Mouse (Mus musculus) heart, embryonic 14.5 days (tissue): ENCODE measurements at regions not wholly inside any gene's neighbourhood (a gene's known extent, or its start where the extent isn't known, plus 50 kb on each side); places are given as distances from the start of the nearest gene placed in this dataset.

Source experiments
- ATAC-seq: fragments of 200-750 bp; cut with Nextera tagmentation; 2 replicates; pipeline ENCODE4 v1.8.0; 2017; ENCODE audit warnings: low read depth, moderate TSS enrichment; ENCODE audit not compliant: insufficient number of reproducible peaks, insufficient read depth, low FRiP score
- H3K27ac ChIP-seq, 2 experiments: fragments of 200-500 bp in 1 of 2; fragments of 300-500 bp in 1 of 2; sonication (generic) in 1 of 2; replicated peaks in 1 of 2; 2 replicates each; pipeline ENCODE4 v1.5.1; 2012 to 2014; ENCODE audit warnings: low read depth in 2 of 2, low read length in 2 of 2, control low read depth in 1 of 2, mild to moderate bottlenecking in 1 of 2, mixed read lengths in 1 of 2; ENCODE audit not compliant: control insufficient read depth in 1 of 2, insufficient read depth in 1 of 2
- H3K27me3 ChIP-seq: fragments of 300-500 bp; sonication (generic); 2 replicates; pipeline ENCODE4 v1.6.1; 2014; ENCODE audit warnings: mild to moderate bottlenecking, low read length, control low read depth; ENCODE audit not compliant: control insufficient read depth, insufficient read depth
- H3K36me3 ChIP-seq: fragments of 300-500 bp; sonication (generic); 2 replicates; pipeline ENCODE4 v1.6.1; 2014; ENCODE audit warnings: mild to moderate bottlenecking, control low read depth, low read length, mixed read lengths; ENCODE audit not compliant: control insufficient read depth, insufficient read depth
- H3K4me1 ChIP-seq, 2 experiments: fragments of 200-500 bp in 1 of 2; fragments of 300-500 bp in 1 of 2; sonication (generic) in 1 of 2; 2 replicates each; pipeline ENCODE4 v1.6.1; 2012 to 2014; ENCODE audit warnings: low read length in 2 of 2, control low read depth in 1 of 2, mixed read lengths in 1 of 2; ENCODE audit not compliant: control insufficient read depth in 2 of 2, insufficient read depth in 2 of 2
- H3K4me2 ChIP-seq: fragments of 300-500 bp; sonication (generic); 2 replicates; pipeline ENCODE4 v1.6.1; 2014; ENCODE audit warnings: mild to moderate bottlenecking, low read length
- H3K4me3 ChIP-seq, 2 experiments: fragments of 200-500 bp in 1 of 2; fragments of 300-500 bp in 1 of 2; sonication (generic) in 1 of 2; 2 replicates each; pipeline ENCODE4 v1.5.1; 2012 to 2014; ENCODE audit warnings: low read length in 2 of 2, mild to moderate bottlenecking in 2 of 2, control low read depth in 1 of 2, low read depth in 1 of 2, moderate library complexity in 1 of 2; ENCODE audit not compliant: control insufficient read depth in 1 of 2, insufficient read depth in 1 of 2
- H3K9ac ChIP-seq: fragments of 300-500 bp; sonication (generic); 2 replicates; pipeline ENCODE4 v1.6.1; 2014; ENCODE audit warnings: mild to moderate bottlenecking, low read length
- H3K9me3 ChIP-seq: fragments of 300-500 bp; sonication (generic); 2 replicates; pipeline ENCODE4 v1.6.1; 2016; ENCODE audit warnings: low read length, control low read depth; ENCODE audit not compliant: control insufficient read depth
- WGBS: fragments of 180-500 bp; shearing (Covaris S2); extraction: QIAGEN DNeasy Blood & Tissue Kit; methylation state at CpG from one replicate; pipeline ENCODE4 v1.1.7; 2014; 5-methylcytosine and 5-hydroxymethylcytosine counted together

DNA sequence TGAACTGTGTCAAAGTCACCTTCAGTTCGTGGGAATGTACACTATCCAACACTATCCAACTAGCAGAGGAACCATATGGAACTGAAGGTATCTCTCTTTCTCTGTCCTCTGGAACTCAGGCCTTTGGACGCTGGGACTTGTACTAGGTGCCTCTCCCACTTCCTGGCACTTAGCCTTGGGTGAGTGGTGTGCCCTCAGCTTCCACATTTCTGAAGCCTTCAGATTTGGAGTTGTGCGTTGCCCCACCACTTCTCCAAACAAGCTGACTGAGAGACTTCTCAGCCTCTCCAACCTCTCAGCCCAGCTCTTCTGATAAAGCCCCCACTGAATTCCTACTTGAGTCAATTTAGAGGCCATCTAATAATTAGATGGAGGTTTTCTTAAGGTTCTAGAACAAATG lies 106.2 kb downstream of the Bcl2l11 start:
- H3K36me3 ChIP-seq: no peaks in the 10 kb centered on the region
- no peak overlapping the region for H3K27ac ChIP-seq
- no peak for ATAC-seq
- H3K4me2 ChIP-seq: no peak overlapping the region
- no peaks in the 10 kb centered on the region for H3K9me3 ChIP-seq
- H3K4me3 ChIP-seq: no peak overlapping the region
- WGBS: 42% methylated on average over 3 of the region's 3 CpGs
- no peaks in the 10 kb centered on the region for H3K27me3 ChIP-seq
- H3K4me1 ChIP-seq: peaks cover 10 to 16% of the 10 kb centered on the region in 2 experiments
- H3K9ac ChIP-seq: no peak overlapping the region

GRCm38 (mm10) chr2:128235127-128235526 lies 109.3 kb downstream of the Bcl2l11 start:
- no peak overlapping the region for H3K9ac ChIP-seq
- no peaks in the 10 kb centered on the region for H3K9me3 ChIP-seq

GRCm38 (mm10) chr2:128239451-128239850 lies 113.6 kb downstream of the Bcl2l11 start:
- WGBS: 85% methylated on average over 4 of the region's 4 CpGs
- Histone ChIP-seq H3K4me3 (no peak overlapping the region), H3K27ac (no peak overlapping the region), H3K36me3 (no peaks in the 10 kb centered on the region), H3K4me2 (no peak overlapping the region), H3K9ac (no peak overlapping the region), H3K9me3 (no peaks in the 10 kb centered on the region), H3K4me1 (peaks cover 5 to 8% of the 10 kb centered on the region in 2 experiments; a peak in 3 of 4 replicates), H3K27me3 (no peaks in the 10 kb centered on the region)
- ATAC-seq: no peak

More at GRCm38 (mm10) chr2:128235127-128235526, 109.3 kb downstream of the Bcl2l11 start:
- H3K27ac ChIP-seq: no peak overlapping the region
- no peak overlapping the region for H3K4me2 ChIP-seq
- no peaks in the 10 kb centered on the region for H3K27me3 ChIP-seq
- no peak overlapping the region for H3K4me3 ChIP-seq
- peaks cover 10 to 16% of the 10 kb centered on the region in 2 experiments for H3K4me1 ChIP-seq
- ATAC-seq: no peak
- 75% methylated on average over 8 of the region's 8 CpGs for WGBS
- no peaks in the 10 kb centered on the region for H3K36me3 ChIP-seq

DNA sequence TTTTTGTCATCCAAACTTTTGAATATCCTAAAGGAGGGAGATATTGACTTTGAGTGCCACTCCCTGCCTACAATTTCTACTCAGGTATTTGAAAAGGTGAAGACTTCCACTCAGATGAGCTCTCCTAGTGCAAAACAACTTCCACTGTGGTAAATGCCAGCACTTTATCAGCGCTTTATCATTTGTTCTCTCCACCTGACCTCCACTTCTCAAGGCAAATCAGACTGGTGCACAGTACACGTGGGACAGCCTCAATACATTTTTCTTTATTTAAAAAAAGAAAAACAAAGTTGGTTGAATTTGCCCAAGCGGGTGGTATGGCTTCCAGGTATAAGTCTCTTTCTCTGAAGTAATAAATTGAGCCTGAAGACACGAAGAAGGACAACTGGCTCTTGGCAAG lies 114.2 kb downstream of the Bcl2l11 start:
- no peaks in the 10 kb centered on the region for H3K36me3 ChIP-seq
- no peak overlapping the region for H3K4me3 ChIP-seq
- no peaks in the 10 kb centered on the region for H3K27me3 ChIP-seq
- no peak overlapping the region for H3K4me2 ChIP-seq
- H3K9me3 ChIP-seq: no peaks in the 10 kb centered on the region
- no peak overlapping the region for H3K27ac ChIP-seq
- peaks cover 5 to 9% of the 10 kb centered on the region in 2 experiments; a peak in 3 of 4 replicates for H3K4me1 ChIP-seq
- H3K9ac ChIP-seq: no peak overlapping the region
- ATAC-seq: no peak
- 68% methylated on average over 4 of the region's 4 CpGs for WGBS

GRCm38 (mm10) chr2:128240536-128241279 lies 114.9 kb downstream of the Bcl2l11 start:
- Histone ChIP-seq H3K27ac (no peak overlapping the region), H3K9me3 (no peaks in the 10 kb centered on the region), H3K4me2 (no peak overlapping the region), H3K27me3 (no peaks in the 10 kb centered on the region), H3K9ac (no peak overlapping the region), H3K4me3 (no peak overlapping the region), H3K4me1 (peaks cover 9 to 15% of the 10 kb centered on the region in 2 experiments; a peak in 3 of 4 replicates), H3K36me3 (no peaks in the 10 kb centered on the region)
- 60% methylated on average over 9 of the region's 9 CpGs for WGBS
- ATAC-seq: no peak

GRCm38 (mm10) chr2:128241280-128241665 lies 115.4 kb downstream of the Bcl2l11 start:
- no peaks in the 10 kb centered on the region for H3K9me3 ChIP-seq
- no peak overlapping the region for H3K27ac ChIP-seq
- H3K4me3 ChIP-seq: no peak overlapping the region
- 21% methylated on average over 3 of the region's 3 CpGs for WGBS
- H3K9ac ChIP-seq: no peak overlapping the region
- H3K4me1 ChIP-seq: peaks cover 9 to 16% of the 10 kb centered on the region in 2 experiments; a peak in 3 of 4 replicates
- no peak for ATAC-seq
- no peaks in the 10 kb centered on the region for H3K36me3 ChIP-seq
- H3K27me3 ChIP-seq: no peaks in the 10 kb centered on the region
- H3K4me2 ChIP-seq: no peak overlapping the region

GRCm38 (mm10) chr2:128245544-128245943 lies 119.7 kb downstream of the Bcl2l11 start:
- Histone ChIP-seq H3K4me3 (no peak overlapping the region), H3K4me1 (peaks cover 16 to 20% of the 10 kb centered on the region in 2 experiments), H3K9ac (no peak overlapping the region), H3K9me3 (0 out of 2 replicates have a peak, but pooled peaks cover 4% of the 10 kb centered on the region), H3K36me3 (no peaks in the 10 kb centered on the region), H3K27me3 (no peaks in the 10 kb centered on the region), H3K27ac (0 out of 4 replicates have a peak overlapping the region, but pooled peaks of 1 of the 2 experiments have one; percentile 27), H3K4me2 (no peak overlapping the region)
- 38% methylated on average over 10 of the region's 10 CpGs for WGBS
- peak; percentile 62 for ATAC-seq
